Mouse (Mus musculus) heart, embryonic 15.5 days (tissue): ENCODE measurements around the gene Rilp. TPM values are rescaled to one million over a fixed set of nuclear protein-coding genes. Genes with fewer than 3 reads are reported as not detected.

Experiments
- ATAC-seq: fragments of 200-750 bp; cut with Nextera tagmentation; replicated peaks from 2 replicates; pipeline ENCODE4 v1.8.0; 2017; ENCODE audit warnings: low read depth, moderate TSS enrichment; ENCODE audit not compliant: insufficient number of reproducible peaks, insufficient read depth, low FRiP score
- H3K27ac ChIP-seq: fragments of 300-500 bp; sonication (generic); 2 replicates; pipeline ENCODE4 v1.5.1; 2015; ENCODE audit warnings: mild to moderate bottlenecking, inconsistent platforms
- H3K27me3 ChIP-seq: fragments of 300-500 bp; sonication (generic); 2 replicates; pipeline ENCODE4 v1.6.1; 2015; ENCODE audit warnings: inconsistent platforms
- H3K36me3 ChIP-seq: fragments of 300-500 bp; sonication (generic); 2 replicates; pipeline ENCODE4 v1.6.1; 2015; ENCODE audit warnings: mild to moderate bottlenecking, inconsistent platforms
- H3K4me1 ChIP-seq: fragments of 300-500 bp; sonication (generic); replicated peaks from 2 replicates; pipeline ENCODE4 v1.6.1; 2015; ENCODE audit warnings: inconsistent platforms
- H3K4me2 ChIP-seq: fragments of 300-500 bp; sonication (generic); 2 replicates; pipeline ENCODE4 v1.6.1; 2015; ENCODE audit warnings: inconsistent platforms, mild to moderate bottlenecking, moderate library complexity
- H3K4me3 ChIP-seq: fragments of 300-500 bp; sonication (generic); 2 replicates; pipeline ENCODE4 v1.5.1; 2015; ENCODE audit warnings: mild to moderate bottlenecking, inconsistent platforms
- H3K9ac ChIP-seq: fragments of 300-500 bp; sonication (generic); 2 replicates; pipeline ENCODE4 v1.6.1; 2015; ENCODE audit warnings: mild to moderate bottlenecking, inconsistent platforms
- H3K9me3 ChIP-seq: fragments of 300-500 bp; sonication (generic); replicated peaks from 2 replicates; pipeline ENCODE4 v1.6.1; 2016; ENCODE audit warnings: inconsistent platforms
- WGBS: fragments of 180-500 bp; shearing (Covaris S2); methylation state at CpG from one replicate; pipeline ENCODE4 v1.1.7; 2015; ENCODE audit warnings: mixed read lengths; 5-methylcytosine and 5-hydroxymethylcytosine counted together
- polyA plus RNA-seq: library from polyadenylated mRNA; unstranded; fragments of >200 nt; fragmentation: Nextera tagmentation; extraction: Ambion mirVana; gene quantifications from 2 replicates; pipeline ENCODE4 v1.2.1, GENCODE M21; 2015

The Rilp gene
- polyA plus RNA-seq, 1 experiment from 2014 or later: 9.2 TPM

- 91% methylated on average over 10 of the region's 10 CpGs for whole genome bisulfite sequencing
- ATAC-seq: no peak
- Histone ChIP-seq H3K27ac (no peak overlapping the region), H3K36me3 (peaks cover 100% of the 10 kb centered on the region), H3K9me3 (no peaks in the 10 kb centered on the region), H3K4me1 (0 out of 2 replicates have a peak, but pooled peaks cover 4% of the 10 kb centered on the region), H3K4me2 (no peak overlapping the region), H3K9ac (no peak overlapping the region), H3K27me3 (no peaks in the 10 kb centered on the region), H3K4me3 (no peak overlapping the region)
Observed at GRCm38 (mm10) chr11:75494296-75495049, 15.4 kb upstream of the Rilp start.

- H3K4me1 ChIP-seq: 0 out of 2 replicates have a peak, but pooled peaks cover 4% of the 10 kb centered on the region
- H3K27ac ChIP-seq: 0 out of 2 replicates have a peak overlapping the region, but pooled peaks have one; percentile 7
- WGBS: 33% methylated on average over 1 of the region's 1 CpGs
- ATAC-seq: no peak
- no peaks in the 10 kb centered on the region for H3K27me3 ChIP-seq
- H3K4me2 ChIP-seq: no peak overlapping the region
- H3K9me3 ChIP-seq: no peaks in the 10 kb centered on the region
- H3K4me3 ChIP-seq: no peak overlapping the region
- peaks cover 99% of the 10 kb centered on the region for H3K36me3 ChIP-seq
- H3K9ac ChIP-seq: no peak overlapping the region
Observed at GRCm38 (mm10) chr11:75498126-75498525, 11.8 kb upstream of the Rilp start.

GRCm38 (mm10) chr11:75508162-75508561 lies 1.7 kb upstream of the Rilp start:
- Histone ChIP-seq H3K4me2 (no peak overlapping the region), H3K4me3 (no peak overlapping the region), H3K27me3 (no peaks in the 10 kb centered on the region), H3K36me3 (peaks cover 56% of the 10 kb centered on the region), H3K9me3 (no peaks in the 10 kb centered on the region), H3K4me1 (peaks cover 27% of the 10 kb centered on the region), H3K9ac (no peak overlapping the region), H3K27ac (no peak overlapping the region)
- no peak for ATAC-seq
- WGBS: 94% methylated on average over 4 of the region's 4 CpGs

GRCm38 (mm10) chr11:75508904-75509303 lies 990 bp upstream of the Rilp start:
- H3K4me1 ChIP-seq: peaks cover 27% of the 10 kb centered on the region
- H3K27ac ChIP-seq: peak overlapping the region; percentile 96
- ATAC-seq: no peak
- H3K9me3 ChIP-seq: no peaks in the 10 kb centered on the region
- 68% methylated on average over 8 of the region's 8 CpGs for WGBS
- H3K9ac ChIP-seq: no peak overlapping the region
- no peaks in the 10 kb centered on the region for H3K27me3 ChIP-seq
- no peak overlapping the region for H3K4me3 ChIP-seq
- no peak overlapping the region for H3K4me2 ChIP-seq
- H3K36me3 ChIP-seq: peaks cover 49% of the 10 kb centered on the region

GRCm38 (mm10) chr11:75510627-75510993 lies 716 bp downstream of the Rilp start:
- H3K27me3 ChIP-seq: no peaks in the 10 kb centered on the region
- no peaks in the 10 kb centered on the region for H3K9me3 ChIP-seq
- peaks cover 33% of the 10 kb centered on the region for H3K36me3 ChIP-seq
- WGBS: 3% methylated on average over 24 of the region's 24 CpGs
- peak overlapping the region; percentile 97 for H3K4me2 ChIP-seq
- H3K4me3 ChIP-seq: peak overlapping the region; percentile 64
- H3K4me1 ChIP-seq: peaks cover 27% of the 10 kb centered on the region
- ATAC-seq: peak; percentile 78
- peak overlapping the region; percentile 96 for H3K27ac ChIP-seq
- peak overlapping the region; percentile 79 for H3K9ac ChIP-seq

- Histone ChIP-seq H3K4me3 (peak overlapping the region; percentile 64; the same call in 1 of the 2 replicates), H3K27ac (peak overlapping the region; percentile 96; the same call in 1 of the 2 replicates), H3K4me2 (peak overlapping the region; percentile 97; the same call in 1 of the 2 replicates), H3K9me3 (no peaks in the 10 kb centered on the region), H3K27me3 (no peaks in the 10 kb centered on the region), H3K4me1 (peaks cover 27% of the 10 kb centered on the region), H3K36me3 (peaks cover 27% of the 10 kb centered on the region), H3K9ac (no peak overlapping the region)
- no peak for ATAC-seq
- WGBS: 73% methylated on average over 6 of the region's 6 CpGs
Observed at GRCm38 (mm10) chr11:75511213-75511612, 1.3 kb downstream of the Rilp start.

GRCm38 (mm10) chr11:75512301-75513018 lies 2.6 kb downstream of the Rilp start:
- Histone ChIP-seq H3K9ac (no peak overlapping the region), H3K4me2 (no peak overlapping the region), H3K4me1 (peaks cover 27% of the 10 kb centered on the region), H3K27me3 (no peaks in the 10 kb centered on the region), H3K9me3 (no peaks in the 10 kb centered on the region), H3K27ac (no peak overlapping the region), H3K4me3 (no peak overlapping the region), H3K36me3 (peaks cover 17% of the 10 kb centered on the region)
- ATAC-seq: no peak
- WGBS: 77% methylated on average over 9 of the region's 9 CpGs

GRCm38 (mm10) chr11:75513336-75513735 lies 3.4 kb downstream of the Rilp start, which contains the start of gene Scarf1:
Scarf1 (plus strand) TSS chr11:75513540.
- Histone ChIP-seq H3K4me3 (peak within 1 kb of the TSS; percentile 40), H3K27me3 (no peaks in the 10 kb centered on the region), H3K9ac (peak within 1 kb of the TSS; percentile 34), H3K36me3 (peaks cover 8% of the 10 kb centered on the region), H3K27ac (peak within 1 kb of the TSS; percentile 55), H3K4me1 (peaks cover 27% of the 10 kb centered on the region), H3K9me3 (no peaks in the 10 kb centered on the region), H3K4me2 (peak within 1 kb of the TSS; percentile 50)
- ATAC-seq: no peak
- 60% methylated on average over 8 of the region's 8 CpGs for WGBS

- Histone ChIP-seq H3K9ac (no peak overlapping the region), H3K36me3 (no peaks in the 10 kb centered on the region), H3K27ac (no peak overlapping the region), H3K4me2 (no peak overlapping the region), H3K27me3 (no peaks in the 10 kb centered on the region), H3K4me3 (no peak overlapping the region), H3K4me1 (peaks cover 11% of the 10 kb centered on the region), H3K9me3 (no peaks in the 10 kb centered on the region)
- no peak for ATAC-seq
- WGBS: 88% methylated on average over 25 of the region's 25 CpGs
Observed at GRCm38 (mm10) chr11:75515186-75515585, 5.3 kb downstream of the Rilp start.

GRCm38 (mm10) chr11:75519834-75520633 lies 10.1 kb downstream of the Rilp start:
- 72% methylated on average over 15 of the region's 15 CpGs for WGBS
- H3K4me1 ChIP-seq: no peaks in the 10 kb centered on the region

GRCm38 (mm10) chr11:75521609-75522008 lies 11.7 kb downstream of the Rilp start:
- no peak for ATAC-seq
- H3K4me2 ChIP-seq: no peak overlapping the region
- H3K27me3 ChIP-seq: no peaks in the 10 kb centered on the region
- no peak overlapping the region for H3K27ac ChIP-seq
- WGBS: 86% methylated on average over 4 of the region's 4 CpGs
- no peaks in the 10 kb centered on the region for H3K4me1 ChIP-seq
- no peaks in the 10 kb centered on the region for H3K9me3 ChIP-seq
- no peak overlapping the region for H3K9ac ChIP-seq
- no peaks in the 10 kb centered on the region for H3K36me3 ChIP-seq
- no peak overlapping the region for H3K4me3 ChIP-seq

More at GRCm38 (mm10) chr11:75519834-75520633, 10.1 kb downstream of the Rilp start:
- H3K36me3 ChIP-seq: no peaks in the 10 kb centered on the region
- no peak for ATAC-seq
- no peak overlapping the region for H3K4me3 ChIP-seq
- H3K9ac ChIP-seq: no peak overlapping the region
- H3K4me2 ChIP-seq: no peak overlapping the region
- H3K27ac ChIP-seq: no peak overlapping the region
- H3K27me3 ChIP-seq: no peaks in the 10 kb centered on the region
- no peaks in the 10 kb centered on the region for H3K9me3 ChIP-seq
